Mouse (Mus musculus): ENCODE results near the gene Tk1. TPM values are rescaled to one million over a fixed set of nuclear protein-coding genes. Genes with fewer than 3 reads are reported as not detected.

Tk1 gene
- polyA plus RNA-seq, 1 experiment from 2014 or later = 158 TPM

DNA sequence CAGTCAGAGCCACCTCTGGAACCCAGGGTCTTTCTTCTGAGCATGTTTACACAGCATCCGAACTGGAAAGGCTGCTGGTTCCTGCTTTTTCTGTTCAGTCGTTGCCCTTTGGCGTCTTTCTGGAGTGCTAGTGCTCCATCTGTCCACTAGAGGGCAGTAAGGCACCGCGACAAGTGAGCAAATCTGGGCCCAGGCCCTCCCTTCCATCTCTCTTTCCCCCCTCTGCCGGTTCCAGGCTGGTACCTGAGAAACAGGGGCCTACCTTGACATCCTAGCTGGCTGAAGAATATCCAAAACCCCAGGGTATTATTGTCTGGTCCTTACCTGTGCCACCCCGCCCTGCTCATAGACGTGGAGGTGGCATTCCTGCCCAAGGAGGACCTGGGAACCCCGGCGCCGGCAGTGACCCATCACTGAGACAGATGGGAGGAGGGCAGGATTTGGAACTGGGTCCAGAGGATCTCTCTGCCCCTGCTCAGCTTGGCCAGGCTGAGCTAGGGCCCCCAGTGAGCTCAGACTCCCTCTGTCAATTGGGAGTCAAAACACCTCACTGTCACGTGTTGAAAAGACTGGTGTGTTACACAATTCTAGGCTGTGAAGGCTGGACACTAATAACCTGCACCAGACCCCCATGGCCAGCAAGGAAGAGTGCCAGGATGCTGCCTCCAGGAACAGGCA is 44.9 kb upstream of the Tk1 start:
- Histone ChIP-seq H3K4me1 (ENCODE audit: insufficient read depth) (no peaks in the 10 kb centered on the region), H3K9me3 (ENCODE audit: low read depth, low read length) (no peaks in the 10 kb centered on the region), H3K36me3 (ENCODE audit: insufficient read depth) (no peaks in the 10 kb centered on the region), H3K27ac (ENCODE audit: low read depth) (no peak overlapping the region), H3K4me2 (no peak overlapping the region), H3K9ac (no peak overlapping the region; the same call in 1 of the 2 replicates), H3K27me3 (ENCODE audit: insufficient read depth, low read length) (no peaks in the 10 kb centered on the region), H3K4me3 (ENCODE audit: low read depth, low read length) (no peak overlapping the region)
- TF ChIP-seq CTCF (IDR thresholded peaks at IDR 0.05; ENCODE audit: low read depth) = peak; percentile 99
- WGBS = 34% methylated on average over 12 of the region's 12 CpGs
- ATAC-seq (ENCODE audit: insufficient read depth) (0 out of 2 replicates have a peak, but pooled peaks have one; percentile 9), DNase-seq (peak; percentile 93)

DNA sequence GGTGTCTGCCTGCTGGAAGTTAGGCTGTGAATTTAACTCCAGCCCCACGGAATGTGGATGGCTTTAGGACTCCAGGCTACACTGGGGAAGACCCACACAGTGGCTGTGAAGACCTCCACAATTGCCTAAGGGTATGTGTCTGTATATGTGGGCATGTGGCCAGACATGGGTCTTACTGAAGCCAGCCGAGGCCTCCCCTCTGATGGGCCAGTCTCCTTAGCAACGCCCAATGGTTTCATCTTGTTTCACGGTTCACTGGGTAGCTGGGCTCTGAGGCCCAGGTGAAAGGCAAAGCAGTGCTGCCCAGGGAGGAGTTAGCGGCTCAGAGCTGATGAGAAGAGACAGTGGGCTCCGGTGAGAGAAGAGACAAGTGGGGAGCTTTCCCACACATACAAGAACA is 40.1 kb upstream of the Tk1 start:
- 42% methylated on average over 6 of the region's 6 CpGs for WGBS
- DNase-seq = no peak
- no peak overlapping the region for H3K4me3 ChIP-seq (ENCODE audit: low read depth, low read length)

DNA sequence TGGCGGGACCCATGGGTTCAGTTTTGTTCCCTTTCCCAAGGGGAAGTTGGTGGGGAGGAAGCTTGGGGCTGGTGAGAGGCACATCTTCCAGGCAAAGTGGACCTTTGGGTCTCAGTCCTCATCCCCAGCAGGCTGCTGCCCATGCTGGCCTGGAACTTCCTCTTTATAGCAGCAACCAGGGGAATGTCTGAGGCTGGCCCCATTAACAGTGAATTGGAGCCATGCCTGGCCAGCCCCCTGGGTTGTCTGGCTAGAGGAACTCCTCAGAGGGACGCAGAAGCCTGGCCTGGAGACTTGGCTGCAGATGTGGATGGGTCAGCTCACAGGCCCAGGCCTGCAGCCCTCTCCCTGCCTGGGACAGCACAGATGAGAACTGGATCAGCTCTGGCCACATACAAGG is 38.9 kb upstream of the Tk1 start:
- no peak for DNase-seq
- H3K4me2 ChIP-seq = no peak overlapping the region
- no peak overlapping the region for H3K4me3 ChIP-seq (ENCODE audit: low read depth, low read length)
- no peak overlapping the region for H3K27ac ChIP-seq (ENCODE audit: low read depth)
- H3K36me3 ChIP-seq (ENCODE audit: insufficient read depth) = no peaks in the 10 kb centered on the region
- H3K9ac ChIP-seq = no peak overlapping the region
- H3K9me3 ChIP-seq (ENCODE audit: low read depth, low read length) = no peaks in the 10 kb centered on the region
- peaks cover 21% of the 10 kb centered on the region for H3K27me3 ChIP-seq (ENCODE audit: insufficient read depth, low read length)
- TF ChIP-seq CTCF (IDR thresholded peaks at IDR 0.05; ENCODE audit: low read depth) = no peak
- ATAC-seq (ENCODE audit: insufficient read depth) = no peak
- WGBS = 43% methylated on average over 2 of the region's 2 CpGs
- H3K4me1 ChIP-seq (ENCODE audit: insufficient read depth) = no peaks in the 10 kb centered on the region

More for the DNA sequence above, 40.1 kb upstream of the Tk1 start:
- no peak overlapping the region for H3K27ac ChIP-seq (ENCODE audit: low read depth)
- no peak for TF ChIP-seq CTCF (IDR thresholded peaks at IDR 0.05; ENCODE audit: low read depth)
- no peak overlapping the region for H3K4me2 ChIP-seq
- ATAC-seq (ENCODE audit: insufficient read depth) = no peak
- no peaks in the 10 kb centered on the region for H3K9me3 ChIP-seq (ENCODE audit: low read depth, low read length)
- no peaks in the 10 kb centered on the region for H3K4me1 ChIP-seq (ENCODE audit: insufficient read depth)
- H3K27me3 ChIP-seq (ENCODE audit: insufficient read depth, low read length) = peaks cover 9% of the 10 kb centered on the region; the same call in 1 of the 2 replicates
- H3K9ac ChIP-seq = no peak overlapping the region
- no peaks in the 10 kb centered on the region for H3K36me3 ChIP-seq (ENCODE audit: insufficient read depth)

DNA sequence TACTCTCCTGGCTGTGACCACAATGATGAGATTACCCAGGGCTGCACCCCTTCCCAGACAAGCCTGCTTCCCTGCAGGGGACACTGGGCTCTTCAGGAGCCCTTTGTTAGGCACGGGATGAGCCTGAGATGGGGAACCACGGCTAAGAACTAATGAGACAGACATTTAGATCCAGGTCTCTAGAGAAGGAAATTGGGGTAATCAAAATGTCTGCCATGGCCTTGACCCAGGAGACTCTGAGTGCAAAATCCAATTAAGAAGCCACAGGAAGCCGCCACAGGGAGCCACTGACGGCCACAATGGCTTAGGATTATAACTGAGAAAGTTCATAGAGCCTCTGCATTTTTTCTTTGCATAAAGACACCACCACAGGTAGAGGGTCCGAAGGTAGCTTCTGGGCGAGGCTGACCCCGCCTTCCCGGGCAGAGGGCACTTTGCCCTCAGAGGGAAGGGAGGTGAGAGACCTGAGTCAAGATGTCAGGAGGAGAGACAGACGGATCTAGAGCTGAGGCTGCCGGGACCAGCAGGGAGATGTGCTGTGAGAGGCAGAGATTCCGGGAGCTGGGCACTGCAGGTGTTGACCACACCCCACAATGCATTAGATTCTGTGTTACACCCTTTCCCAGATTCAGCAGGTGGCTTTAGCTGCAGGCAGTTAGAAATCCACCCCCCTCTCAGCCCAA is 37.4 kb upstream of the Tk1 start:
- ATAC-seq (ENCODE audit: insufficient read depth) = no peak
- H3K27ac ChIP-seq (ENCODE audit: low read depth) = no peak overlapping the region
- H3K9ac ChIP-seq = no peak overlapping the region
- DNase-seq = no peak
- H3K9me3 ChIP-seq (ENCODE audit: low read depth, low read length) = no peaks in the 10 kb centered on the region
- TF ChIP-seq CTCF (IDR thresholded peaks at IDR 0.05; ENCODE audit: low read depth) = no peak
- H3K27me3 ChIP-seq (ENCODE audit: insufficient read depth, low read length) = peaks cover 23% of the 10 kb centered on the region
- H3K4me1 ChIP-seq (ENCODE audit: insufficient read depth) = no peaks in the 10 kb centered on the region
- WGBS = 37% methylated on average over 11 of the region's 11 CpGs
- 0 out of 2 replicates have a peak, but pooled peaks cover under 1% of the 10 kb centered on the region for H3K36me3 ChIP-seq (ENCODE audit: insufficient read depth)
- no peak overlapping the region for H3K4me2 ChIP-seq
- no peak overlapping the region for H3K4me3 ChIP-seq (ENCODE audit: low read depth, low read length)

DNA sequence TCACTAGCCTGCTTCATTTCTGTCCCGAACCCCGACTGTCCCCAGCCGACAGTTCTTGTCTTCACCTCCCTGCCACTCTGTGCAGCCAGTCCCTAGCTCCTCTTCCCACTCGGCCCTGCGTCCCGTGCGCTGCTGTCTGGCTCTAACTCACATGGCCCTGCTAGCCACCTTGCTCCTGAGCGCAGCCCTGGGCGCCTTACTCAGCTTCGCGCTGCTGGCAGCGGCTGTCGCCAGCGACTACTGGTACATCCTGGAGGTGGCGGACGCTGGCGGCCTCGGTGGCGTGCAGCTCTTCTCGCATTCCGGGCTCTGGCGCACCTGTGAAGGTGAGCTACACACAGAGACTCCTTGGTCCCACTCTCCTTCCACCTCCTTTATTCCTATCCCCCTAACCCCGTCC is 34.7 kb upstream of the Tk1 start, which contains the start of gene Tmem235:
Tmem235 (plus strand) TSS at position 152 of the 400 bp plus-strand sequence.
- no peak for TF ChIP-seq CTCF (IDR thresholded peaks at IDR 0.05; ENCODE audit: low read depth)
- H3K4me1 ChIP-seq (ENCODE audit: insufficient read depth) = no peaks in the 10 kb centered on the region
- H3K36me3 ChIP-seq (ENCODE audit: insufficient read depth) = peaks cover 24% of the 10 kb centered on the region
- ATAC-seq (ENCODE audit: insufficient read depth) = no peak
- 3% methylated on average over 23 of the region's 23 CpGs for WGBS
- H3K9me3 ChIP-seq (ENCODE audit: low read depth, low read length) = no peaks in the 10 kb centered on the region
- no peak within 1 kb of the TSS for H3K27ac ChIP-seq (ENCODE audit: low read depth)
- no peak within 1 kb of the TSS; the same call in 1 of the 2 replicates for H3K9ac ChIP-seq
- no peak for DNase-seq
- 0 out of 2 replicates have a peak within 1 kb of the TSS, but pooled peaks have one; percentile 15 for H3K4me2 ChIP-seq
- peaks cover 23% of the 10 kb centered on the region for H3K27me3 ChIP-seq (ENCODE audit: insufficient read depth, low read length)
- no peak within 1 kb of the TSS for H3K4me3 ChIP-seq (ENCODE audit: low read depth, low read length)

DNA sequence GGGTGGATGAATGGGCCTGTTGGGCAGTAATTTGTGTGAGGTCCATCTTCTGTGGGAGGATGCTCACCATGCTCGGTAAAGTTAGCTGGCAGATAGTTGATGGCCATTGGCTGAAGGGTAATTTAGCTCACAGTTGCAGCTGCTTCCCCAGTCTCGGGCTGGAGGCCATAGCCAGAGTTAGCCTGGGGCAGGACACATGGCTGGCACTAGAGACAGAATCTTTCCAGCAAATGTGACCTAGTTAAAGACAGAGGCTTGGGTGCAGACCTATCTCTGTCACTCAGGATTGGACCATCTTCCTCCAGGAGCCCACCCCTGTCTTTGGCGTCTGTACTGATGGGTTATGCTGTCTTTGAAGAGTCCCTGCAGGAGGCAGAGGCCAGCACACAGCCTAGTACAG is 32.5 kb upstream of the Tk1 start:
- WGBS = 64% methylated on average over 3 of the region's 3 CpGs
- Histone ChIP-seq H3K27ac (ENCODE audit: low read depth) (no peak overlapping the region), H3K36me3 (ENCODE audit: insufficient read depth) (peaks cover 46% of the 10 kb centered on the region), H3K27me3 (ENCODE audit: insufficient read depth, low read length) (peaks cover 23% of the 10 kb centered on the region), H3K9ac (no peak overlapping the region), H3K4me1 (ENCODE audit: insufficient read depth) (no peaks in the 10 kb centered on the region), H3K4me2 (no peak overlapping the region), H3K4me3 (ENCODE audit: low read depth, low read length) (no peak overlapping the region), H3K9me3 (ENCODE audit: low read depth, low read length) (no peaks in the 10 kb centered on the region)
- TF ChIP-seq CTCF (IDR thresholded peaks at IDR 0.05; ENCODE audit: low read depth) = no peak
- ATAC-seq (ENCODE audit: insufficient read depth) (no peak), DNase-seq (no peak)

DNA sequence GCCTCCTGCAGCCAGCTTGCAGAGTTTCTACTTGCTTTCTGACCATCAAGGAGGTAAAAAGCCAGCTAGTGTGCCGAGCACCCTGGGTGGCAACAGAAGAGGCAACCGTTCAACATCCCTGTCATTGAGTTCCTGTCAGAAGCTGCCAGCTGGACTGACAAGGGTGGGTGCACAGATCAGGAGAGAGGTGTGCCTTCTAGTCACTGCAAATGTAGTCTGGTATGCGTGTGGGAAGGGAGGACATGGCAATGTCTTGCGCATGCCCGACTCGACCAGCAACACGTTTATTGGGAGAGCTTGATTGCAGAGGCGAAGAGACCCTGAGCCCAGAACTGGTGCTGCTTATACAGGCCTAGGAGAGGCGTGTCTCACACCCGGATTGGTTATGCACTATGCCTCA is 31.6 kb upstream of the Tk1 start:
- H3K36me3 ChIP-seq (ENCODE audit: insufficient read depth) = peaks cover 55% of the 10 kb centered on the region
- no peak for TF ChIP-seq CTCF (IDR thresholded peaks at IDR 0.05; ENCODE audit: low read depth)
- H3K9ac ChIP-seq = no peak overlapping the region

More for the DNA sequence above, 31.6 kb upstream of the Tk1 start:
- no peak overlapping the region for H3K4me2 ChIP-seq
- H3K27ac ChIP-seq (ENCODE audit: low read depth) = no peak overlapping the region
- H3K4me3 ChIP-seq (ENCODE audit: low read depth, low read length) = no peak overlapping the region
- no peak for ATAC-seq (ENCODE audit: insufficient read depth)
- H3K27me3 ChIP-seq (ENCODE audit: insufficient read depth, low read length) = peaks cover 20% of the 10 kb centered on the region
- H3K4me1 ChIP-seq (ENCODE audit: insufficient read depth) = no peaks in the 10 kb centered on the region
- H3K9me3 ChIP-seq (ENCODE audit: low read depth, low read length) = no peaks in the 10 kb centered on the region
- no peak for DNase-seq
- 92% methylated on average over 10 of the region's 10 CpGs for WGBS
